Mouse (Mus musculus): ENCODE data around the gene Cdkn1c. TPM values are rescaled to one million over a fixed set of nuclear protein-coding genes. Genes with fewer than 3 reads are reported as not detected.
A peak's percentile ranks its signal among the peaks of the same experiment; 100 is the strongest.

Gene Cdkn1c
- total RNA-seq, 4 experiments from 2014 or later = 16.4 to 17.3 (median 16.9) TPM

- no peak for DNase-seq (ENCODE audit: low spot score in 2 of 2)
Observed at GRCm38 (mm10) chr7:143437894-143438581, 22.8 kb downstream of the Cdkn1c start.

DNA sequence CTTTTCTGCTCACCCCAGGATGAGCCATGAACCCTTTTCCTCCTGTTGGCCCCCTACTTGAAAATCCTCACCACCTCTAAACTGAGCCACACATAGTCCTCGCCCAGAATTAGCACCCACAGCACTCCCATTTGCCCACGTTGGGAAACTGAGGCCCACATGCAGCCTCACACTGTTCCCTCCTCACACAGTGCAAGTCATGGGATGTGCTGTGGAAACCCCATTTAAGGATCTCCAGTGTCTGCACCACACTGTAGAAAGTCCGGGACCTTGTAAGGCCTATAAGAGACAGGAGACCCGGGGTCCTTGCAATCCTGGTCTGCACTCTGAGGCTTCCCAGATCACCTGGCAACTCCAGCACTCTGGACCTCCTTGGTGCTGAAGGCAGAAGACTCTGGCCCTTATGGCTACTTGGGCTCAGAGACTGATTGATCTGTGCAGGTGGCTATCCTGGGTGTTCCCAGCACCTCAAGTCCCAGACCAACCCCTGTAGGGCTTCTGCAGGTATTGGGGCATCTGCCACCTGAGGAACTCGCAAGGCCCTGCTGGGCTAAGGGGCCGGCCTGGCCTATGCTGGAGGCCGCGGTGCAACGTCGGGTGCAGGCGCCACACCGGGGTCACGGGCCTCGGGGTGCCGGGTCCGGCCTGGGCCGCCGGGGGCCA, 23.5 kb downstream of the Cdkn1c start:
- no peak for DNase-seq (ENCODE audit: low spot score in 2 of 2)

DNA sequence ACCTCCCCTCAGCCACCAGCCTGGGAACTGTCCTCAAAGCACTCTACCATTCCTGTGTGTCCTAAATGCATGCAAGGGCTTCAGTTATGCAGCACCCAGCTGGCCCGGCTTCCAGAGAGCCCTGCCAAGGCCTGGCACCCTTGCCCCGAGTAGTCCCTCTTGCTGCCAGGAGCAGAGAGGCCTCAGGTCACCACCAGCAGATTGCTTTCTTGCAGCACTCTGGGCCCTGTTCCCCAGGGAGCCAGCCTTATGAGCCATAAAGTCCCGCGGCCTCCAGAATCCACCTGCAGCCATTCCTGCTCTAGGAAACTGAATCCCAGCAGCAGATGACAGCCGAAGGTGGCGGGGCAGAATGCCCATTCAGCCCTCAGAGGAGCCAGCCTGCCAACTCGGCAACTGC, 27.5 kb downstream of the Cdkn1c start:
- DNase-seq (ENCODE audit: low spot score in 2 of 2) = peak; percentile 5 to 15

DNA sequence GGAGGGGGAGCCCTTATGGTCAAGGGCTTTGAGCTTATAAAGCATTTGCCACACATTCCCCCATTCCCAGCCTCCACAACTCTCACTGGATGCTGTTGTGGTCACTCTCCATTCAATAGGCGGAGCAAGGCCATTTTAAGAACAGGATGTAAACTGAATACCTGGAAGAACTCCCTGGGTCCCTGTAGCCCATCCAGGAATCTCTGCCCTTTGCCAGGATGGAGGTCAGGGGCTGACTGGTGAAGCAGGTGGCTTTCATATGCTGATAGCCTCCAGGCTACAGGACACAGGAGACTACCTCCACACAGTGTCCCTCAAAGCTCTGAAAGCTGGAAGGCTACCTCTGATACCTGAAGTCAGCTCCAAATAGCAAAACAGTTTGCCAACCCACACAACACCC, 28.2 kb downstream of the Cdkn1c start:
- DNase-seq (ENCODE audit: low spot score in 2 of 2) = no peak

GRCm38 (mm10) chr7:143428814-143429499, 31.9 kb downstream of the Cdkn1c start:
- DNase-seq (ENCODE audit: low spot score in 2 of 2) = no peak

- no peak for DNase-seq (ENCODE audit: low spot score in 2 of 2)
Observed at GRCm38 (mm10) chr7:143428142-143428813, 32.6 kb downstream of the Cdkn1c start.

GRCm38 (mm10) chr7:143419585-143420160, 41.2 kb downstream of the Cdkn1c start:
- DNase-seq (ENCODE audit: low spot score in 2 of 2) = no peak

GRCm38 (mm10) chr7:143417875-143418274, 43.0 kb downstream of the Cdkn1c start:
- DNase-seq (ENCODE audit: low spot score in 2 of 2) = no peak

DNA sequence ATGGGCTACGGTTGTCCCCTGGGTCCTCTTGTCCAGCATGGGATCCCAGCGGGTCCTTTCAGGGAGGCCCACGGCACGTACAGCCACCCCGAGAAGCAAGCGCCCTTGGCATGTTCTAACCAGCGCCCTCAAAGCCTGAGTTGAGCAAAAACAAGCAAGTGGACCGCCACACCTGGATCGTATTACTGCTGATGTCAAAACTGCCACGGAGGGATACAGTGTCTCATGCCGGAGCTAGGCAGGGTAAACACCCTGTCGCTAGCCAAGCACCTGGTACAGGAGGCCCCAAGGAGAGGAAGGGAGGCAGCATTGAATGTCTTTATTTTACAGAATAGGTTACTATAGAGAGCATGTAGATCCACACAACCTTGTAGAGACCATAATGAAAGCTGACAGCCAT, 44.4 kb downstream of the Cdkn1c start:
- no peak for DNase-seq (ENCODE audit: low spot score in 2 of 2)

DNA sequence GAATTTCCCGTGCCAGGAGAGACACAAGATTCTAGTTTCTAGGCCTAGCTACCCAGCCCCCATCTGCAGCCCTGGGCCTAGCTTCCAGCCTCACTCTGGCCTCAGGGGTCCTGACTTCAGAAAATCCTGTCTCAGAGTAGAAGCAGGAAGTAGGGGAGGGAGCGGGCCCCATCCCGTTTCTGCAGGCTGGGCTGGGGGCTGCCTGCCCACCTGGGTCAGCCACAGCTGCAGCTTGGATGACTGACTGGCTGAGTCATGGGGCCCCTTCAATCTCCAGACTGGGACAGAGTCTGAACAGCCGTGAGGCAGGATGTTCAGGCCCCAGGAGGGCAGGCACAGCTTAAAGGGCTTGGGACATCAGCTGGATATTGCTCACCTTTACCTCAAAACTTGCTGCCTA, 45.8 kb downstream of the Cdkn1c start:
- DNase-seq (ENCODE audit: low spot score in 2 of 2) = no peak

DNA sequence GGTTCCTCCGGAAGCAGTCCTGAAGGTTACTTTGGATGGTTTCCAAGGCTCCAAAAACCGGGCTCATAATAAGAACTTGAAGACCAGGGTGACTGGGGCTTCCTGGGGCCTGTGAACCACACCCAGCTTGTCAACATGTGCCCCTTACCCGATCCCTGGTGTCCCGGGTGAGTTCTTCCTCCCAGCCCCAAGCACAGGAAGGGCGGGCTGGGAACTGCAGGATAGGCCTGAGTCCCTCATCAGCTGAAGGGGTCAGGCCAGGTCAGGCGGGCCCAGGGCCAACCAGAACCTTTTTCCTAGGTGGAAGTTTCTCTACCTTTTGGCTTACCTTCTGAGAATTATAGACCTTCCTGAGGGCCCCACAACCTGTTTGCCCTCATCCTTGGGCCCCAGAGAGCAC, 48.2 kb downstream of the Cdkn1c start:
- no peak for DNase-seq (ENCODE audit: low spot score in 2 of 2)

DNA sequence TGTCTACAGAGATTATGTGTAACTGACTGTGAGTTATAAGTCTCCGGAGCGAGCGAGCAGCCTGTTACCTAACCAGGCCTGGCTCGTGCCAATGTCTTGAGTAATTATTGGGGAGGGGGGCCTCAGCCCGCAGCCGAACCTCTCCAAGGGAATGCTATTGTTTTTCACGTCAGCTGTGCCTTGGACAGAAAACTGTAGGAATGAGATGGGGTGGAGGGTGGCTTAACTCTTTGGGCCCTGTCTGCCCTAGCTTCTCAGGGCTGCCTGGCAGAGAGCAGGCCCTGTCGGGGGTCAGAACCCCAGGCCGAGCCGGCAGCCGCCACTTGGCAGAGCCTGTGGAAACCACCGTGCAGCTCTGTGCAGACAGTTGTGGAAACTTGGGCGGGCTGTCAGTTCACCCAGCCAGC, 52.2 kb downstream of the Cdkn1c start:
- no peak for DNase-seq (ENCODE audit: low spot score in 2 of 2)

Other genes with a start within 250 kb of the Cdkn1c start
- 1 to 10 TPM in 3 of 4 experiments, under 1 TPM in 1; 0.78 to 1.8 (median 1.2) TPM for gene Slc22a18, start 12.7 kb upstream of the Cdkn1c start, total RNA-seq (2022)
- gene Phlda2, start 42.1 kb upstream of the Cdkn1c start, total RNA-seq (2022) = not detected
- gene Nap1l4, start 88.1 kb upstream of the Cdkn1c start, total RNA-seq (2022) = 100 to 1,000 TPM; 106 to 123 (median 113) TPM
- gene Cars, start 139.0 kb upstream of the Cdkn1c start, total RNA-seq (2022) = 10 to 100 TPM; 50.1 to 58.2 (median 54.2) TPM
- not detected for gene Tnfrsf26, start 167.7 kb upstream of the Cdkn1c start, total RNA-seq (2022)
- 1 to 10 TPM; 1.0 to 2.9 (median 2.8) TPM for gene Tnfrsf22, start 188.6 kb upstream of the Cdkn1c start, total RNA-seq (2022)
- gene Tnfrsf23, start 224.8 kb upstream of the Cdkn1c start, total RNA-seq (2022) = 1 to 10 TPM in 2 of 4 experiments, under 1 TPM in 2; 0.72 to 2.3 (median 1.1) TPM